Mouse (Mus musculus) heart, postnatal 0 days (tissue): ENCODE data around the gene Il6st.

Source experiments
- CTCF ChIP-seq: IDR thresholded peaks from 2 replicates; pipeline ENCODE4 v1.5.1; 2016; ENCODE audit warnings: antibody characterized with exemption, control low read depth, low read depth
- EP300 ChIP-seq: IDR thresholded peaks from 2 replicates; pipeline ENCODE4 v1.6.1; 2016; ENCODE audit warnings: antibody characterized with exemption, low read depth

GRCm38 (mm10) chr13:112464626-112465287 lies 887 bp downstream of the Il6st start:
- TF ChIP-seq CTCF (no peak), EP300 (no peak)
